Mouse (Mus musculus) CH12.LX (cell line): ENCODE data around the gene Nat10.

Experiments used
- CTCF ChIP-seq, 2 experiments: IDR thresholded peaks in 1 of 2; conservative IDR thresholded peaks in 1 of 2; 2 replicates each; pipeline ENCODE4 v1.5.1; 2011 to 2012; ENCODE audit warnings: low read depth in 2 of 2, low read length in 2 of 2, improper control_type of control experiment in 1 of 2, inconsistent platforms in 1 of 2, mild to moderate bottlenecking in 1 of 2, moderate library complexity in 1 of 2
- E2F4 ChIP-seq: IDR thresholded peaks from 2 replicates; pipeline ENCODE4 v1.6.1; 2011; ENCODE audit warnings: low read depth, low read length, improper control_type of control experiment; ENCODE audit not compliant: insufficient replicate concordance
- EP300 ChIP-seq: IDR thresholded peaks from 2 replicates; pipeline ENCODE4 v1.6.1; 2011; ENCODE audit warnings: low read length, improper control_type of control experiment
- GABPA ChIP-seq: IDR thresholded peaks from 2 replicates; pipeline ENCODE4 v1.6.1; 2012; ENCODE audit warnings: low read depth, low read length, improper control_type of control experiment, inconsistent platforms; ENCODE audit not compliant: insufficient replicate concordance
- IRF4 ChIP-seq: IDR thresholded peaks from 2 replicates; pipeline ENCODE4 v1.6.1; 2014; ENCODE audit warnings: low read depth, mild to moderate bottlenecking, inconsistent platforms, low read length, improper control_type of control experiment
- MEF2A ChIP-seq: IDR thresholded peaks from 2 replicates; pipeline ENCODE4 v1.6.1; 2014; ENCODE audit warnings: low read depth, mild to moderate bottlenecking, inconsistent platforms, low read length, improper control_type of control experiment, borderline replicate concordance
- MYC ChIP-seq: IDR thresholded peaks from 2 replicates; pipeline ENCODE4 v1.6.1; 2011; ENCODE audit warnings: low read depth, mild to moderate bottlenecking, improper control_type of control experiment, low read length
- NELFE ChIP-seq: IDR thresholded peaks from 2 replicates; pipeline ENCODE4 v1.6.1; 2011; ENCODE audit warnings: low read depth, low read length, improper control_type of control experiment
- PAX5 ChIP-seq: IDR thresholded peaks from 2 replicates; pipeline ENCODE4 v1.6.1; 2012; ENCODE audit warnings: low read length, inconsistent platforms, mixed read lengths
- POLR2A ChIP-seq: IDR thresholded peaks from 2 replicates; pipeline ENCODE4 v1.6.1; 2011; ENCODE audit warnings: low read depth, mild to moderate bottlenecking, improper control_type of control experiment, low read length
- SIN3A ChIP-seq: IDR thresholded peaks from 2 replicates; pipeline ENCODE4 v1.6.1; 2012; ENCODE audit warnings: low read length, improper control_type of control experiment, inconsistent platforms
- USF1 ChIP-seq: IDR thresholded peaks from 2 replicates; pipeline ENCODE4 v1.6.1; 2014; ENCODE audit warnings: low read depth, mild to moderate bottlenecking, inconsistent platforms, low read length, improper control_type of control experiment
- ZC3H11A ChIP-seq: IDR thresholded peaks from 2 replicates; pipeline ENCODE4 v1.6.1; 2012; ENCODE audit warnings: low read depth, mild to moderate bottlenecking, inconsistent platforms, low read length, improper control_type of control experiment
- ZMIZ1 ChIP-seq: IDR thresholded peaks from 2 replicates; pipeline ENCODE4 v1.6.1; 2012; ENCODE audit warnings: low read depth, mild to moderate bottlenecking, inconsistent platforms, low read length, improper control_type of control experiment

DNA sequence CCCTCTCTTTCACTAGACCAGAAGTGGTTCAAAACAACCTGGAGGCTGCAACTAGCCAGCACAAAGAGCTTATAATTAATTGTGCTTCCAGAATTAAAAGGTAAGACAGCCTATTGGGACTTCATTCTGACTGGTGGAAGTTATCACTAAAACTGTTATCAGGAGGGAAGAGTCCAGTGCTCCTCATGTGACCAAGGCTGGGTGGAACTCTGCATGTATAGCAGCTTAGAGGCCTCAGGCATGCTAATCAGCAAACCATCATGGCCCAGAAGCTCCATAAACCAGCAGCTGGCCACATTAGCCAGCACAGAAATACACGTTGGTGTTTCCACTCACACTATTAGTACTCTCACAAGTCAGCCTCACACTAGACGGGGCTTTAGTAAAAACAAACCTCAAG lies 14.3 kb downstream of the Nat10 start:
- no peak for TF ChIP-seq IRF4
- TF ChIP-seq NELFE = no peak
- TF ChIP-seq PAX5 = no peak
- TF ChIP-seq CTCF (conservative IDR thresholded peaks at IDR 0.05 in 1 of 2, IDR thresholded peaks at IDR 0.05 in 1 of 2; ENCODE audit: low read depth in 2 of 2, low read length in 2 of 2) = no peak
- TF ChIP-seq MEF2A = no peak
- no peak for TF ChIP-seq USF1
- no peak for TF ChIP-seq POLR2A
- no peak for TF ChIP-seq EP300
- no peak for TF ChIP-seq ZC3H11A
- TF ChIP-seq GABPA = no peak
- no peak for TF ChIP-seq MYC
- no peak for TF ChIP-seq E2F4
- no peak for TF ChIP-seq ZMIZ1
- TF ChIP-seq SIN3A = no peak
